8 mouse cellular contexts compared by ENCODE assay signal in the genomic region with DNA sequence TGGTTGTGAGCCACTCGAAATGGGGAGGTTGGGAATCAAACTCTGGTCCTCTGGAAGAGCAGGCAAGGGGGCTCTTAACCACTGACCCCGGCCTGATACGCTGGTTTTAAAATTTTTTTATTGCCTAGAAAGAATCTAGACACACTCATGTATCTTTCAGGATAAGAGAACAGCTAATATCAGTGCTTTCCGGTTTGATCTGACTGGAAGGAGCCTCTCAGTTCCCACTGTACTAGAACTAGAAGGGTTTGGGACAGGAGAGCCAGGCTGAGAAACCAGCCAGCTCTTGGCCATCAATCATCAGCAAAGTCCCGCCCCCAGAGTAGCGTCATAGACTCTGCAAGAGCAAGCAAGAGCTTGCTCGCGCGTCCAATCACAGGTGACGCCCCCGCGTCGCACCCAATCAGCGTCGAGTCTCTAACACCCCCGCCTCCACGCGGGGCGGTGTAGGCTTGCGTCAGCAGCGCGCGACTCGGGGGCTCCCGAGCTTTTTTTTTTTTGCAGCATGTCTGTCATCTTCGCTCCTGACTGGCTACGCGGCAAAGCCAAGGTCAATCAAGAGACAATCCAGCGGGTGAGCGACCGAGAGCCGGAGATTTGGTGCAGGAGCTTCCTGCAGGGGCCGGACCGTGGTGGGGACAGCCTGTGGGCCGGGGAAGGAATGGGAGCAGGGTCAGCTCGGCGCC. TPM values are rescaled to one million over a fixed set of nuclear protein-coding genes. Genes with fewer than 3 reads are reported as not detected.
DNase-seq lines count a peak whose midpoint lies in the region; ATAC-seq lines count a peak whose summit lies in the region.

A gene (plus strand): TSS at position 432 of the 686 bp plus-strand sequence.

- peak within 1 kb of the TSS; percentile 88 for H3K4me3 ChIP-seq in hindbrain, embryonic 12.5 days

- peak within 1 kb of the TSS; percentile 78 for H3K4me2 ChIP-seq in hindbrain, embryonic 12.5 days (replicated peaks)

- 0 out of 2 replicates have a peak, but pooled peaks cover 3% of the 10 kb centered on the region for H3K27me3 ChIP-seq in hindbrain, embryonic 12.5 days

- H3K4me1 ChIP-seq in hindbrain, embryonic 12.5 days: peaks cover 32% of the 10 kb centered on the region

- 5% methylated on average over 37 of the region's 37 CpGs for WGBS in hindbrain, embryonic 12.5 days

- H3K9ac ChIP-seq in hindbrain, embryonic 12.5 days: peak within 1 kb of the TSS; percentile 80

- peak within 1 kb of the TSS; percentile 94 for H3K27ac ChIP-seq in hindbrain, embryonic 12.5 days

- peaks cover 12% of the 10 kb centered on the region for H3K36me3 ChIP-seq in hindbrain, embryonic 12.5 days

- H3K9me3 ChIP-seq in hindbrain, embryonic 12.5 days (replicated peaks): no peaks in the 10 kb centered on the region

- peak; percentile 99 for DNase-seq in NIH3T3 (ENCODE audit: low read depth)
- DNase-seq in cerebellum, postnatal 10 days: peak; percentile 99
- DNase-seq in frontal cortex, postnatal 10 days (ENCODE audit: low spot score in 2 of 2): peak; percentile 97
- DNase-seq in layer of hippocampus, postnatal 14 days (ENCODE audit: low spot score in 2 of 2): peak; percentile 94 to 98
- peak; percentile 99 for DNase-seq in lung, postnatal 14 days
- peak; percentile 97 for DNase-seq in retina, adult 2 months (ENCODE audit: low read depth, low spot score)
- peak; percentile 94 to 97 for DNase-seq in thymus, postnatal 36 days

- peak; percentile 99 for ATAC-seq in hindbrain, embryonic 12.5 days (ENCODE audit: low FRiP score)

RNA-seq across cellular contexts. Expression of the gene that starts here (rescaled TPM):
- 103 and 130 TPM in 2 replicates for polyA plus RNA-seq in hindbrain, embryonic 12.5 days (2016; fragmentation: Nextera tagmentation; extraction: Ambion mirVana)
- 10 to 100 TPM; 83.1 to 92.6 TPM for total RNA-seq in layer of hippocampus, postnatal 14 days (2021)

Comparison
In these comparisons a context has a peak if more than half of its experiments do, and no peak if none do; other contexts are left out.
1. Peak in every context shown above with its lines: DNase-seq, ATAC-seq, H3K4me3 ChIP-seq and H3K27ac ChIP-seq.